Mouse (Mus musculus): ENCODE data around the gene Gng8.

- TF ChIP-seq CTCF (conservative IDR thresholded peaks at IDR 0.05; ENCODE audit: low read length), result no peak
- no peak for TF ChIP-seq NANOG (IDR thresholded peaks at IDR 0.05; ENCODE audit: borderline replicate concordance, low read length)
Observed at GRCm38 (mm10) chr7:16918670-16919069, 27.1 kb downstream of the Gng8 start.

Data from E14TG2a.4 (cell line).